Mouse (Mus musculus) erythroid progenitor cell, adult 5-6 weeks (primary cell): ENCODE results near the gene Btnl2. TPM values are rescaled to one million over a fixed set of nuclear protein-coding genes. Genes with fewer than 3 reads are reported as not detected.

Source experiments
- ATAC-seq: replicated peaks from 2 replicates; pipeline ENCODE4 v1.8.0; 2016; ENCODE audit warnings: moderate number of reproducible peaks, mild to moderate bottlenecking, moderate TSS enrichment, inconsistent platforms; ENCODE audit not compliant: poor library complexity, low FRiP score, severe bottlenecking
- total RNA-seq, 2 experiments: library from RNA; stranded (forward) in 1 of 2; stranded (reverse) in 1 of 2; fragments of 150-400 nt in 1 of 2; fragments of 186-747, 209-891 nt in 1 of 2; gene quantifications; 2 replicates each; pipeline versions ENCODE4 v1.2.3 to v1.2.4; 2015 to 2017; ENCODE audit warnings: low replicate concordance in 2 of 2

Btnl2 gene
- total RNA-seq, 2 experiments from 2014 or later: not detected

GRCm38 (mm10) chr17:34392321-34392720 is 37.7 kb downstream of the Btnl2 start:
- no peak for ATAC-seq

- no peak for ATAC-seq
Observed at GRCm38 (mm10) chr17:34397357-34397756, 42.7 kb downstream of the Btnl2 start.

DNA sequence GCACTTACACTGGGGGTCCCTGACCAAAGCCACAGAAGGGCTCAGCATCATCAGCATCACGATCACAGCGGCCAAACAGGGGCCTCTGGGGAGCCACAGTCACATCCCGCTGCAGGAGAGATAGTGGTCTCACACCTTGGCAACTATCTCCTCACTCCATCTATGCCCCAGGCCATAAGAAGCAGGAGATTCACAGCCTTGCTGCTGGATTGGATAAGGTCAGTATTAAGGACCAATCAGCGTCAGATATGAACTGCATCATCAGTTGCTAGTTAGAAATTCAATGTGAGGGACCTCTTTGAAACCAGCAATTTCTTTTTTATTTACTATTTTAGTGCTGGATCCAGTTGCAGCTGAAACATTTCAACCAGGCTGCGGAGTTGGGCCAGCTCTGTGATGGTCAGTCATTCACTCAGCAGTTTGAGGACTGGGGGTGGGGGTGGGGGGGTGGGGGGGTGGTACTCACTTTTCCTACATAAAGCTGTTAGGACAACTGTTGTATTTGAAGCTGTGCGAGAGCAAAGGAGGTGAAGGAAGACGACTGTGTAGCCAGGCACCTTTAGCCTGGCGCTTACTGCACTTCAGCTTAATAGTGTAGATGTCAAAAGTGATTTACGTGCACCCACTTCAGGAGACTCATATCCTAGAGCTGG is 43.6 kb downstream of the Btnl2 start:
- no peak for ATAC-seq

GRCm38 (mm10) chr17:34398711-34399393 is 44.2 kb downstream of the Btnl2 start, which contains the start of gene BC051142:
TSS of gene BC051142 (plus strand) at chr17:34398820.
- ATAC-seq: no peak

GRCm38 (mm10) chr17:34399394-34399715 is 44.7 kb downstream of the Btnl2 start:
- no peak for ATAC-seq

DNA sequence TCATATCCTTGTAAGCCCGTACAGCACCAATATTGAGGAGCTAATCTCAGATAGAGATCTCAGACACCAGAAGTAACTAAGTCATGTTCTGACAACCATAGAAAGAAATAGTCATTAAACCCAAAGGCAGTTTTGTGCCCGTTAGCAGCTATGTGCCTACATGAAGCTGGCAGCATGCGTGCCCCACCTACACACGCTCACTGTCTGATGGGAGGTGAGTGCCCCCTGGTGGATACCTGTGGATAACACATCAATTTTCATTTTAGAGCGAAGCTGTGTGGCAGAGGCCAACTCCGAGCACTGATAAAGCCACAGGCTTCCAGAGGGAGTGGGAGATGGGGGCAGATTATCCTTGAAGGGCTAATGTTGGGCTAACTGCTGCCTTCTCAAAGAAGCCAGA is 56.5 kb downstream of the Btnl2 start:
- peak; percentile 72; the same call in 1 of the 2 replicates for ATAC-seq

Other genes with a start within 250 kb of the Btnl2 start
- gene H2-DMa, start 235.3 kb upstream of the Btnl2 start, total RNA-seq (2015; ENCODE audit: low replicate concordance): 14.4 and 17.2 TPM in 2 replicates
- gene H2-DMa, start 235.3 kb upstream of the Btnl2 start, total RNA-seq (2017; ENCODE audit: low replicate concordance): 12.3 and 20.4 TPM in 2 replicates
- gene Brd2, start 232.2 kb upstream of the Btnl2 start, total RNA-seq (2015; ENCODE audit: low replicate concordance): 199 and 208 TPM in 2 replicates
- gene Brd2, start 232.2 kb upstream of the Btnl2 start, total RNA-seq (2017; ENCODE audit: low replicate concordance): 191 and 208 TPM in 2 replicates
- 3.2 and 4.6 TPM in 2 replicates for gene H2-DMb2, start 211.5 kb upstream of the Btnl2 start, total RNA-seq (2015; ENCODE audit: low replicate concordance)
- 2.0 and 2.8 TPM in 2 replicates for gene H2-DMb2, start 211.5 kb upstream of the Btnl2 start, total RNA-seq (2017; ENCODE audit: low replicate concordance)
- 18.0 and 34.8 TPM in 2 replicates for gene H2-DMb1, start 201.8 kb upstream of the Btnl2 start, total RNA-seq (2015; ENCODE audit: low replicate concordance)
- 3.9 and 23.1 TPM in 2 replicates for gene H2-DMb1, start 201.8 kb upstream of the Btnl2 start, total RNA-seq (2017; ENCODE audit: low replicate concordance)
- 12.6 and 21.0 TPM in 2 replicates for gene Tap1, start 167.3 kb upstream of the Btnl2 start, total RNA-seq (2015; ENCODE audit: low replicate concordance)
- 21.6 and 35.4 TPM in 2 replicates for gene Tap1, start 167.3 kb upstream of the Btnl2 start, total RNA-seq (2017; ENCODE audit: low replicate concordance)
- gene Psmb9, start 167.1 kb upstream of the Btnl2 start, total RNA-seq (2015; ENCODE audit: low replicate concordance): 23.5 and 39.3 TPM in 2 replicates
- 21.3 and 36.5 TPM in 2 replicates for gene Psmb9, start 167.1 kb upstream of the Btnl2 start, total RNA-seq (2017; ENCODE audit: low replicate concordance)
- gene Psmb8, start 157.1 kb upstream of the Btnl2 start, total RNA-seq (2015; ENCODE audit: low replicate concordance): 38.1 and 68.1 TPM in 2 replicates
- 29.3 and 38.3 TPM in 2 replicates for gene Psmb8, start 157.1 kb upstream of the Btnl2 start, total RNA-seq (2017; ENCODE audit: low replicate concordance)
- gene Tap2, start 151.3 kb upstream of the Btnl2 start, total RNA-seq (2015; ENCODE audit: low replicate concordance): 4.7 and 6.7 TPM in 2 replicates
- 7.7 and 16.6 TPM in 2 replicates for gene Tap2, start 151.3 kb upstream of the Btnl2 start, total RNA-seq (2017; ENCODE audit: low replicate concordance)
- gene H2-Ob, start 115.9 kb upstream of the Btnl2 start, total RNA-seq (2015; ENCODE audit: low replicate concordance): 10.1 and 21.4 TPM in 2 replicates
- gene H2-Ob, start 115.9 kb upstream of the Btnl2 start, total RNA-seq (2017; ENCODE audit: low replicate concordance): 8.0 and 14.1 TPM in 2 replicates
- gene H2-Ab1, start 97.1 kb upstream of the Btnl2 start, total RNA-seq (2015; ENCODE audit: low replicate concordance): 31.9 and 96.6 TPM in 2 replicates
- gene H2-Ab1, start 97.1 kb upstream of the Btnl2 start, total RNA-seq (2017; ENCODE audit: low replicate concordance): 43.0 and 50.2 TPM in 2 replicates
- 84.7 and 90.8 TPM in 2 replicates for gene H2-Aa, start 67.0 kb upstream of the Btnl2 start, total RNA-seq (2015; ENCODE audit: low replicate concordance)
- gene H2-Aa, start 67.0 kb upstream of the Btnl2 start, total RNA-seq (2017; ENCODE audit: low replicate concordance): 26.8 and 27.5 TPM in 2 replicates
- 7.2 and 8.4 TPM in 2 replicates for gene H2-Eb1, start 49.0 kb upstream of the Btnl2 start, total RNA-seq (2015; ENCODE audit: low replicate concordance)
- gene H2-Eb1, start 49.0 kb upstream of the Btnl2 start, total RNA-seq (2017; ENCODE audit: low replicate concordance): 28.5 and 80.5 TPM in 2 replicates
- not detected in 2 replicates for gene H2-Eb2, start 29.2 kb upstream of the Btnl2 start, total RNA-seq (2015; ENCODE audit: low replicate concordance)
- gene H2-Eb2, start 29.2 kb upstream of the Btnl2 start, total RNA-seq (2017; ENCODE audit: low replicate concordance): not detected in 2 replicates
- gene Btnl1, start 22.3 kb downstream of the Btnl2 start, total RNA-seq (2015; ENCODE audit: low replicate concordance): not detected in 2 replicates
- gene Btnl1, start 22.3 kb downstream of the Btnl2 start, total RNA-seq (2017; ENCODE audit: low replicate concordance): not detected in 2 replicates
- gene BC051142, start 44.0 kb downstream of the Btnl2 start, total RNA-seq (2015; ENCODE audit: low replicate concordance): not detected in 2 replicates
- gene BC051142, start 44.0 kb downstream of the Btnl2 start, total RNA-seq (2017; ENCODE audit: low replicate concordance): not detected in 2 replicates
- not detected in 2 replicates for gene Btnl4, start 122.5 kb downstream of the Btnl2 start, total RNA-seq (2015; ENCODE audit: low replicate concordance)
- gene Btnl4, start 122.5 kb downstream of the Btnl2 start, total RNA-seq (2017; ENCODE audit: low replicate concordance): 0.51 TPM in 1 of 2 replicates, not detected in the other
- not detected in 2 replicates for gene Btnl6, start 162.5 kb downstream of the Btnl2 start, total RNA-seq (2015; ENCODE audit: low replicate concordance)
- 0.39 and 0.61 TPM in 2 replicates for gene Btnl6, start 162.5 kb downstream of the Btnl2 start, total RNA-seq (2017; ENCODE audit: low replicate concordance)
- under 0.01 TPM in 1 of 2 replicates, not detected in the other for gene Notch4, start 209.4 kb downstream of the Btnl2 start, total RNA-seq (2015; ENCODE audit: low replicate concordance)
- not detected in 2 replicates for gene Notch4, start 209.4 kb downstream of the Btnl2 start, total RNA-seq (2017; ENCODE audit: low replicate concordance)
- gene Gpsm3, start 235.0 kb downstream of the Btnl2 start, total RNA-seq (2015; ENCODE audit: low replicate concordance): 21.8 and 24.1 TPM in 2 replicates
- gene Gpsm3, start 235.0 kb downstream of the Btnl2 start, total RNA-seq (2017; ENCODE audit: low replicate concordance): 4.9 and 22.2 TPM in 2 replicates
- gene Pbx2, start 236.4 kb downstream of the Btnl2 start, total RNA-seq (2015; ENCODE audit: low replicate concordance): 8.3 and 9.2 TPM in 2 replicates
- 8.7 and 19.7 TPM in 2 replicates for gene Pbx2, start 236.4 kb downstream of the Btnl2 start, total RNA-seq (2017; ENCODE audit: low replicate concordance)
- gene Ager, start 243.0 kb downstream of the Btnl2 start, total RNA-seq (2015; ENCODE audit: low replicate concordance): 0.84 and 1.1 TPM in 2 replicates
- gene Ager, start 243.0 kb downstream of the Btnl2 start, total RNA-seq (2017; ENCODE audit: low replicate concordance): 1.7 TPM in 1 of 2 replicates, not detected in the other
- gene Rnf5, start 248.9 kb downstream of the Btnl2 start, total RNA-seq (2015; ENCODE audit: low replicate concordance): 39.4 and 63.8 TPM in 2 replicates
- 16.6 and 24.9 TPM in 2 replicates for gene Rnf5, start 248.9 kb downstream of the Btnl2 start, total RNA-seq (2017; ENCODE audit: low replicate concordance)
- 12.6 and 17.3 TPM in 2 replicates for gene Agpat1, start 249.4 kb downstream of the Btnl2 start, total RNA-seq (2015; ENCODE audit: low replicate concordance)
- 8.0 and 10.3 TPM in 2 replicates for gene Agpat1, start 249.4 kb downstream of the Btnl2 start, total RNA-seq (2017; ENCODE audit: low replicate concordance)